12 mouse cellular contexts compared by ENCODE assay signal in genomic region chr3:102686861-102687260, GRCm38 (mm10).
"Had no signal": no experiment of that assay in that cellular context is flagged by ENCODE, and none has a peak within 500 bp of the region (broad histone marks: within the 10 kb centered on the region; RNA-seq: fewer than 3 reads in every experiment).

No protein-coding gene starts in this region.

- H3K4me2 ChIP-seq: liver, embryonic 13.5 days; midbrain, embryonic 11.5 days had no signal

- H3K4me1 ChIP-seq: liver, embryonic 13.5 days had no signal

- DNase-seq: layer of hippocampus, postnatal 36 days; liver, embryonic 13.5 days; lung, adult 2 months; lung, postnatal 14 days; lung, postnatal 4 days; midbrain, embryonic 14.5 days; thymus, adult 18-20 months; thymus, postnatal 36 days had no signal

- H3K27me3 ChIP-seq: liver, embryonic 13.5 days had no signal

- ATAC-seq: inflammation-experienced regulatory T-cells, adult 6 months; intestine, postnatal 0 days had no signal

- H3K9me3 ChIP-seq: liver, embryonic 13.5 days had no signal

- H3K36me3 ChIP-seq: liver, embryonic 13.5 days had no signal

- H3K4me3 ChIP-seq: left cerebral cortex, adult 2 months; liver, embryonic 13.5 days had no signal

- H3K9ac ChIP-seq: liver, embryonic 13.5 days had no signal

- H3K27ac ChIP-seq: left cerebral cortex, adult 2 months; liver, embryonic 13.5 days had no signal
